In genomic region chr8:94942566-94942965, GRCm38 (mm10) we compare ENCODE assay signal across 8 mouse cellular contexts. TPM values are rescaled to one million over a fixed set of nuclear protein-coding genes. Genes with fewer than 3 reads are reported as not detected.
DNase-seq lines count a peak whose midpoint lies in the region; ATAC-seq and TF ChIP-seq lines count a peak whose summit lies in the region.

No protein-coding gene starts in this region.

- no peak overlapping the region for H3K27ac ChIP-seq in bone marrow, adult 2 months (ENCODE audit: control insufficient read depth, insufficient read depth, low read depth, low read length, poor library complexity)
- H3K27ac ChIP-seq in forebrain, postnatal 0 days (ENCODE audit: low read depth, low read length): no peak overlapping the region
- H3K27ac ChIP-seq in liver, postnatal 0 days (ENCODE audit: low read depth): no peak overlapping the region
- H3K27ac ChIP-seq in olfactory bulb, adult 2 months (ENCODE audit: insufficient read depth, low read depth, low read length): no peak overlapping the region

- H3K4me2 ChIP-seq in forebrain, postnatal 0 days (ENCODE audit: low read depth): no peak overlapping the region
- H3K4me2 ChIP-seq in liver, postnatal 0 days (ENCODE audit: low read depth, low read length): no peak overlapping the region

- H3K4me3 ChIP-seq in bone marrow, adult 2 months (replicated peaks; ENCODE audit: control insufficient read depth, low read depth, low read length): no peak overlapping the region
- H3K4me3 ChIP-seq in forebrain, postnatal 0 days (ENCODE audit: low read depth, low read length): no peak overlapping the region
- H3K4me3 ChIP-seq in liver, postnatal 0 days (ENCODE audit: low read depth, low read length): no peak overlapping the region
- H3K4me3 ChIP-seq in olfactory bulb, adult 2 months (ENCODE audit: insufficient read depth, low read depth, low read length): no peak overlapping the region

- no peaks in the 10 kb centered on the region for H3K4me1 ChIP-seq in bone marrow, adult 2 months (ENCODE audit: control insufficient read depth, insufficient read depth, low read length)
- no peaks in the 10 kb centered on the region for H3K4me1 ChIP-seq in forebrain, postnatal 0 days (ENCODE audit: insufficient read depth)
- H3K4me1 ChIP-seq in liver, postnatal 0 days (ENCODE audit: insufficient read depth): no peaks in the 10 kb centered on the region
- peaks cover 4% of the 10 kb centered on the region; the same call in 1 of the 2 replicates for H3K4me1 ChIP-seq in olfactory bulb, adult 2 months (ENCODE audit: control insufficient read depth, insufficient read depth, low read length)

- no peaks in the 10 kb centered on the region for H3K27me3 ChIP-seq in forebrain, postnatal 0 days (ENCODE audit: insufficient read depth, low read length)
- H3K27me3 ChIP-seq in liver, postnatal 0 days (ENCODE audit: insufficient read depth, low read length): peaks cover 4% of the 10 kb centered on the region; the same call in 1 of the 2 replicates

- H3K36me3 ChIP-seq in forebrain, postnatal 0 days (ENCODE audit: insufficient read depth): no peaks in the 10 kb centered on the region
- H3K36me3 ChIP-seq in liver, postnatal 0 days (replicated peaks; ENCODE audit: insufficient read depth, low read length): no peaks in the 10 kb centered on the region

- H3K9me3 ChIP-seq in forebrain, postnatal 0 days (ENCODE audit: low read length): no peaks in the 10 kb centered on the region
- no peaks in the 10 kb centered on the region for H3K9me3 ChIP-seq in liver, postnatal 0 days (ENCODE audit: low read length)

- no peak for ATAC-seq in forebrain, postnatal 0 days
- peak; percentile 27; the same call in 1 of the 2 replicates for ATAC-seq in liver, postnatal 0 days

- TF ChIP-seq EP300 in liver, postnatal 0 days (IDR thresholded peaks at IDR 0.05; ENCODE audit: low read depth): no peak

- peak; percentile 96 for TF ChIP-seq CTCF in bone marrow, adult 2 months (IDR thresholded peaks at IDR 0.05; ENCODE audit: control insufficient read depth, insufficient read depth, low read length)
- TF ChIP-seq CTCF in forebrain, postnatal 0 days (IDR thresholded peaks at IDR 0.05; ENCODE audit: low read depth): peak; percentile 90
- TF ChIP-seq CTCF in liver, postnatal 0 days (IDR thresholded peaks at IDR 0.05; ENCODE audit: low read depth): peak; percentile 97
- peak; percentile 91 for TF ChIP-seq CTCF in olfactory bulb, adult 2 months (IDR thresholded peaks at IDR 0.05; ENCODE audit: insufficient read depth, low read depth, low read length)

- no peak for TF ChIP-seq POLR2A in bone marrow, adult 2 months (IDR thresholded peaks at IDR 0.05; ENCODE audit: borderline replicate concordance, control insufficient read depth, low read depth, low read length)
- no peak for TF ChIP-seq POLR2A in olfactory bulb, adult 2 months (IDR thresholded peaks at IDR 0.05; ENCODE audit: insufficient read depth, low read depth, low read length)

- 10% methylated on average over 6 of the region's 6 CpGs for whole genome bisulfite sequencing in bone marrow, adult 2 months
- 15% methylated on average over 6 of the region's 6 CpGs for WGBS in forebrain, postnatal 0 days
- 18% methylated on average over 6 of the region's 6 CpGs for WGBS in liver, postnatal 0 days (ENCODE audit: insufficient replicate concordance)
- 16% methylated on average over 6 of the region's 6 CpGs for WGBS in olfactory bulb, adult 2 months

- peak; percentile 20 for DNase-seq in right cerebral cortex, adult 18-20 months
- no peak for DNase-seq in right cerebral cortex, postnatal 36 days (ENCODE audit: low spot score in 2 of 2)
- peak; percentile 62 for DNase-seq in forebrain, postnatal 0 days
- peak; percentile 45 to 79 for DNase-seq in kidney, adult 8-10 months
- peak; percentile 85 for DNase-seq in liver, postnatal 0 days
- peak; percentile 54 for DNase-seq in urinary bladder, adult 2 months (ENCODE audit: low spot score)

- no peak overlapping the region for H3K9ac ChIP-seq in forebrain, postnatal 0 days
- H3K9ac ChIP-seq in liver, postnatal 0 days (replicated peaks): no peak overlapping the region

RNA-seq across cellular contexts. Expression of gene Adgrg5, which starts 19.1 kb away (rescaled TPM):
- polyA plus RNA-seq in bone marrow, adult 2 months (2011; ENCODE audit: insufficient read depth, insufficient read length, low replicate concordance, missing spikeins): 0.92 and 2.5 TPM in 2 replicates
- 0.10 TPM in 1 of 2 replicates, not detected in the other for total RNA-seq in forebrain, postnatal 0 days (2014; rRNA removed)
- 0.06 and 0.12 TPM in 2 replicates for polyA plus RNA-seq in forebrain, postnatal 0 days (2015; fragmentation: Nextera tagmentation; extraction: Ambion mirVana)
- polyA plus RNA-seq in liver, postnatal 0 days (2015; fragmentation: Nextera tagmentation; extraction: Ambion mirVana): 0.13 and 0.18 TPM in 2 replicates
- not detected in 2 replicates for polyA plus RNA-seq in olfactory bulb, adult 2 months (2012; ENCODE audit: insufficient read depth, insufficient read length, low replicate concordance, missing spikeins)
- polyA plus RNA-seq in urinary bladder, adult 2 months (2012; rRNA removed): 1.4 TPM in 2 replicates

RNA-seq across cellular contexts. Expression of gene Ccdc102a, which starts 24.7 kb away (rescaled TPM):
- polyA plus RNA-seq in bone marrow, adult 2 months (2011; ENCODE audit: insufficient read depth, insufficient read length, low replicate concordance, missing spikeins): 0.70 and 2.8 TPM in 2 replicates
- total RNA-seq in forebrain, postnatal 0 days (2014; rRNA removed): 6.8 and 8.1 TPM in 2 replicates
- polyA plus RNA-seq in forebrain, postnatal 0 days (2015; fragmentation: Nextera tagmentation; extraction: Ambion mirVana): 4.4 and 4.8 TPM in 2 replicates
- 1.3 and 1.5 TPM in 2 replicates for polyA plus RNA-seq in liver, postnatal 0 days (2015; fragmentation: Nextera tagmentation; extraction: Ambion mirVana)
- polyA plus RNA-seq in olfactory bulb, adult 2 months (2012; ENCODE audit: insufficient read depth, insufficient read length, low replicate concordance, missing spikeins): not detected in 2 replicates
- polyA plus RNA-seq in urinary bladder, adult 2 months (2012; rRNA removed): 36.5 and 36.8 TPM in 2 replicates

RNA-seq across cellular contexts. Expression of gene Adgrg1, which starts 32.0 kb away (rescaled TPM):
- 30.1 and 41.3 TPM in 2 replicates for polyA plus RNA-seq in bone marrow, adult 2 months (2011; ENCODE audit: insufficient read depth, insufficient read length, low replicate concordance, missing spikeins)
- total RNA-seq in forebrain, postnatal 0 days (2014; rRNA removed): 107 and 188 TPM in 2 replicates
- polyA plus RNA-seq in forebrain, postnatal 0 days (2015; fragmentation: Nextera tagmentation; extraction: Ambion mirVana): 79.8 and 101 TPM in 2 replicates
- 34.0 and 35.4 TPM in 2 replicates for polyA plus RNA-seq in liver, postnatal 0 days (2015; fragmentation: Nextera tagmentation; extraction: Ambion mirVana)
- not detected in 2 replicates for polyA plus RNA-seq in olfactory bulb, adult 2 months (2012; ENCODE audit: insufficient read depth, insufficient read length, low replicate concordance, missing spikeins)
- polyA plus RNA-seq in urinary bladder, adult 2 months (2012; rRNA removed): 47.4 and 52.8 TPM in 2 replicates

Comparison
In these comparisons a context has a peak if more than half of its experiments do, and no peak if none do; other contexts are left out.
1. DNase-seq: peak in right cerebral cortex, adult 18-20 months (single experiment), forebrain, postnatal 0 days (single experiment), kidney, adult 8-10 months (2 of 2), liver, postnatal 0 days (single experiment) and urinary bladder, adult 2 months (single experiment); none in right cerebral cortex, postnatal 36 days (0 of 2).
2. Peak in every context shown above with its lines, with median percentiles within 50 percentile points of each other: CTCF ChIP-seq.